Mouse (Mus musculus) midbrain, embryonic 11.5 days (tissue): ENCODE results near the gene Cpxm1. TPM values are rescaled to one million over a fixed set of nuclear protein-coding genes. Genes with fewer than 3 reads are reported as not detected.

Experiments
- ATAC-seq: fragments of 200-750 bp; cut with Nextera tagmentation; 2 replicates; pipeline ENCODE4 v1.8.0; 2017; ENCODE audit warnings: moderate TSS enrichment, moderate library complexity; ENCODE audit not compliant: low FRiP score
- DNase-seq: peaks from one replicate; pipeline ENCODE4 v3.0.0; 2015; ENCODE audit warnings: low spot score; ENCODE audit errors: missing footprints
- H3K27ac ChIP-seq: fragments of 300-500 bp; sonication (generic); 2 replicates; pipeline ENCODE4 v1.5.1; 2014; ENCODE audit warnings: low read depth, low read length
- H3K27me3 ChIP-seq: fragments of 300-500 bp; sonication (generic); 2 replicates; pipeline ENCODE4 v1.6.1; 2014; ENCODE audit warnings: mild to moderate bottlenecking, low read length, moderate library complexity, mixed read lengths; ENCODE audit not compliant: control insufficient read depth, insufficient read depth
- H3K36me3 ChIP-seq: fragments of 300-500 bp; sonication (generic); 2 replicates; pipeline ENCODE4 v1.6.1; 2014; ENCODE audit warnings: mild to moderate bottlenecking, low read length, moderate library complexity, mixed read lengths; ENCODE audit not compliant: control insufficient read depth, insufficient read depth
- H3K4me1 ChIP-seq: fragments of 300-500 bp; sonication (generic); 2 replicates; pipeline ENCODE4 v1.6.1; 2014; ENCODE audit warnings: low read length; ENCODE audit not compliant: control insufficient read depth, insufficient read depth
- H3K4me2 ChIP-seq: fragments of 300-500 bp; sonication (generic); 2 replicates; pipeline ENCODE4 v1.6.1; 2014; ENCODE audit warnings: mild to moderate bottlenecking, moderate library complexity
- H3K4me3 ChIP-seq: fragments of 300-500 bp; sonication (generic); 2 replicates; pipeline ENCODE4 v1.5.1; 2014; ENCODE audit warnings: low read depth, low read length
- H3K9ac ChIP-seq: fragments of 300-500 bp; sonication (generic); 2 replicates; pipeline ENCODE4 v1.6.1; 2014; ENCODE audit warnings: low read length
- H3K9me3 ChIP-seq: fragments of 300-500 bp; sonication (generic); 2 replicates; pipeline ENCODE4 v1.6.1; 2016; ENCODE audit warnings: low read length; ENCODE audit not compliant: control insufficient read depth
- WGBS: fragments of 180-500 bp; shearing (Covaris S2); extraction: QIAGEN DNeasy Blood & Tissue Kit; methylation state at CpG from one replicate; pipeline ENCODE4 v1.1.7; 2014; 5-methylcytosine and 5-hydroxymethylcytosine counted together
- polyA plus RNA-seq: library from polyadenylated mRNA; unstranded; fragments of >200 nt; fragmentation: Nextera tagmentation; extraction: Ambion mirVana; gene quantifications from 2 replicates; pipeline ENCODE4 v1.2.1, GENCODE M21; 2014

Gene Cpxm1
- polyA plus RNA-seq, 1 experiment from 2014 or later, result 26.7 TPM

DNA sequence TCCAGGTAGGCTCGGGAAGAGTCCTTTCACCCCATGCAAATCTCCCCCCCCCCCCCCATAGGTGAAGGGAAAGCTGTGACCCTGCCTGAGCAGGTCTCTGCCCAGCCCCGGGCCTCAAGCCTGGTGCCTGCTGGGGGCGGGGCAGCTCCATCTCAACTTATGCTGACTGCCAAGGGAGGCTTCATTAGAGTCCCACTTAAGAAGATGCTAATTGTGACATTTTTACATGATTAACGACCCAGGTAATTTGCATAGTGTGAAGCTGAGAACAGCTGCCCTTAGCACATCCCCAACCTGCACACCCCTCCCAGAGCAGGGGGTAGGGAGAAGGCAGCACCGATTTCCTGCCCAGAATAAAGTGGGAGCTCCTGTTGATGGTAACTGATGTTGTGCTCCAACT lies 38.5 kb downstream of the Cpxm1 start:
- H3K4me2 ChIP-seq, result no peak overlapping the region
- 18% methylated on average over 5 of the region's 5 CpGs for WGBS
- H3K36me3 ChIP-seq, result no peaks in the 10 kb centered on the region
- H3K4me1 ChIP-seq, result 0 out of 2 replicates have a peak, but pooled peaks cover 3% of the 10 kb centered on the region
- H3K9me3 ChIP-seq, result no peaks in the 10 kb centered on the region
- H3K4me3 ChIP-seq, result no peak overlapping the region
- no peak for ATAC-seq
- no peak for DNase-seq
- H3K27me3 ChIP-seq, result peaks cover 37% of the 10 kb centered on the region
- H3K9ac ChIP-seq, result no peak overlapping the region
- H3K27ac ChIP-seq, result no peak overlapping the region

- Histone ChIP-seq H3K27me3 (peaks cover 29% of the 10 kb centered on the region), H3K4me2 (no peak overlapping the region), H3K9ac (no peak overlapping the region), H3K9me3 (no peaks in the 10 kb centered on the region), H3K27ac (no peak overlapping the region), H3K36me3 (no peaks in the 10 kb centered on the region), H3K4me3 (no peak overlapping the region), H3K4me1 (0 out of 2 replicates have a peak, but pooled peaks cover 3% of the 10 kb centered on the region)
- DNase-seq, result no peak
- no peak for ATAC-seq
- WGBS, result 93% methylated on average over 5 of the region's 5 CpGs
Measured at GRCm38 (mm10) chr2:130357551-130357950, 39.8 kb downstream of the Cpxm1 start.

DNA sequence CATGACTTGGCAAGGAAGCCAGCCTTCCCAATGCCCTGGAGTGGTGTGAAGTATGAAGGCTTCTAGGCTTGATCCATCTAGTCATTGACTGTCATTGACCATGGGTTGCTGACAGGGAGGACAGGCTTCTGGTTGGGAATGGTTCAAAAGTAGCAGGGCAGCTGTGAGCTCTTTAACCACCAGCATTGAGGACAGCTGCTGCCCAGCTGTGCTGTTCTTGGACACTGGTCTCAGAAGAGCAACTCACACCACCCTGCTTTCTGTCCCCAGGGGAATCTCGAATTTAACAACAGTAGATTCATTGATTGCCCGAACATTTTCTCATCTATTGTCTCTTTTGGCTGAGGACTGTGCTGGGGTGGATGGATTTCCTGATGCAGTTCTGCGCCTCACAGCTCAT lies 43.5 kb downstream of the Cpxm1 start:
- 81% methylated on average over 3 of the region's 3 CpGs for WGBS
- ATAC-seq, result no peak

DNA sequence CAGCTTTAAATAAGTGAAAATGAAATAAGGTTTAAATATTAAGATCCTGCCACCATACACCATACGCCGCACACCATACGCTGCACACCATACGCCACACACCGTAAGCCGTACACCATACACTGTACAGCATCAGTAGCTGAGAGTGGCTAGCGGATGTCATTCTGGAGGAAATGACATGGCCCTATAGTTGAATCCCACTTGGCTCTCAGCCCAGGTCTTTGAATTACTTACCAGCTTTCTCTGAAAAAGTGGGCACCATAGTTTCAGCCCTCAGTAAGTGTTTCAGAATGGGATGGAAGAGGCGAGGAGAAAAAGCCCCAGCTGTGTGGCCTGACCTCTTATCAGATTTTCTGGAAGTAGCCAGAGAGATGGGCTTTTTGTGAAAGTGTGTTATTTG lies 44.0 kb downstream of the Cpxm1 start:
- Histone ChIP-seq H3K4me1 (no peaks in the 10 kb centered on the region), H3K27ac (no peak overlapping the region), H3K4me3 (no peak overlapping the region), H3K36me3 (no peaks in the 10 kb centered on the region), H3K4me2 (no peak overlapping the region), H3K27me3 (no peaks in the 10 kb centered on the region), H3K9me3 (no peaks in the 10 kb centered on the region), H3K9ac (no peak overlapping the region)
- WGBS, result 94% methylated on average over 8 of the region's 8 CpGs
- DNase-seq (no peak), ATAC-seq (no peak)

More for the DNA sequence above, 43.5 kb downstream of the Cpxm1 start:
- H3K9me3 ChIP-seq, result no peaks in the 10 kb centered on the region
- no peak overlapping the region for H3K4me2 ChIP-seq
- no peaks in the 10 kb centered on the region for H3K36me3 ChIP-seq
- H3K27me3 ChIP-seq, result no peaks in the 10 kb centered on the region
- no peaks in the 10 kb centered on the region for H3K4me1 ChIP-seq
- H3K9ac ChIP-seq, result no peak overlapping the region
- H3K4me3 ChIP-seq, result no peak overlapping the region
- no peak overlapping the region for H3K27ac ChIP-seq
- DNase-seq, result no peak

- H3K4me2 ChIP-seq, result no peak overlapping the region
- no peak for DNase-seq
- ATAC-seq, result no peak
Measured at GRCm38 (mm10) chr2:130351758-130352339, 45.5 kb downstream of the Cpxm1 start.

DNA sequence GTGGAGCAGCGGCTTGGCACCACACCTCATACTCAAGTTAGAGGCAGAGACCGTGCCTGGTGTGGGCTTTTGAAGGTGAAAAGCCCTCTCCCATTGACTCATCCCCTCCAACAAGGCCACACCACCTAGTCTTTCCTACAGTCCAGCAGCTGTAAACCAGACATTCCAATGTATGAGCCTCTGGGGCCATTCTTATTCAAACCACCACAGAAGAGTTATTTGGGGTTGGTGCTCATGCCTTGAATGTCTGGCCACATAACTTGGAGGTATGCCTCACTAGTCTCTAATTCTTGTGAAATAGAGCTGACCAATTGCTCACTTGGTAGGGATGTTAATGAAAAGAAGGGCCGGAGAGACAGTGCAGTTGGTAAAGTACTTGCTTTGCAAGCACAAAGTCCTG lies 47.0 kb downstream of the Cpxm1 start:
- no peak for ATAC-seq

More at GRCm38 (mm10) chr2:130351758-130352339, 45.5 kb downstream of the Cpxm1 start:
- Histone ChIP-seq H3K4me3 (no peak overlapping the region), H3K36me3 (no peaks in the 10 kb centered on the region), H3K27ac (no peak overlapping the region), H3K9ac (no peak overlapping the region), H3K9me3 (no peaks in the 10 kb centered on the region), H3K4me1 (no peaks in the 10 kb centered on the region), H3K27me3 (no peaks in the 10 kb centered on the region)
- WGBS, result 43% methylated on average over 5 of the region's 5 CpGs

GRCm38 (mm10) chr2:130341220-130341580 lies 56.2 kb downstream of the Cpxm1 start:
- no peaks in the 10 kb centered on the region for H3K4me1 ChIP-seq
- H3K27ac ChIP-seq, result no peak overlapping the region
- no peak overlapping the region for H3K4me2 ChIP-seq
- no peak overlapping the region for H3K9ac ChIP-seq
- no peaks in the 10 kb centered on the region for H3K36me3 ChIP-seq
- no peaks in the 10 kb centered on the region for H3K27me3 ChIP-seq
- no peak for DNase-seq
- WGBS, result 94% methylated on average over 7 of the region's 7 CpGs
- H3K4me3 ChIP-seq, result no peak overlapping the region
- H3K9me3 ChIP-seq, result no peaks in the 10 kb centered on the region
- ATAC-seq, result no peak

More for the DNA sequence above, 47.0 kb downstream of the Cpxm1 start:
- H3K4me3 ChIP-seq, result no peak overlapping the region
- no peak for DNase-seq
- H3K4me2 ChIP-seq, result no peak overlapping the region
- H3K4me1 ChIP-seq, result no peaks in the 10 kb centered on the region
- no peak overlapping the region for H3K27ac ChIP-seq
- no peaks in the 10 kb centered on the region for H3K9me3 ChIP-seq
- no peaks in the 10 kb centered on the region for H3K36me3 ChIP-seq
- WGBS, result 87% methylated on average over 3 of the region's 3 CpGs
- no peak overlapping the region for H3K9ac ChIP-seq
- no peaks in the 10 kb centered on the region for H3K27me3 ChIP-seq

Other genes with a start within 250 kb of the Cpxm1 start
- gene Snrpb, start 218.2 kb downstream of the Cpxm1 start, polyA plus RNA-seq, result 725 and 751 TPM in 2 replicates
- gene Tmc2, start 202.4 kb downstream of the Cpxm1 start, polyA plus RNA-seq, result not detected in 2 replicates
- gene Nop56, start 123.1 kb downstream of the Cpxm1 start, polyA plus RNA-seq, result 335 and 341 TPM in 2 replicates
- gene Idh3b, start 113.0 kb downstream of the Cpxm1 start, polyA plus RNA-seq, result 145 and 150 TPM in 2 replicates
- 1.3 and 1.8 TPM in 2 replicates for gene Ebf4, start 102.4 kb downstream of the Cpxm1 start, polyA plus RNA-seq
- gene Gm28372, start 7.7 kb upstream of the Cpxm1 start, polyA plus RNA-seq, result not detected in 2 replicates
- gene 1700020A23Rik, start 7.7 kb upstream of the Cpxm1 start, polyA plus RNA-seq, result not detected in 2 replicates
- not detected in 2 replicates for gene Tmem239, start 8.9 kb upstream of the Cpxm1 start, polyA plus RNA-seq
- 83.7 and 91.7 TPM in 2 replicates for gene Vps16, start 26.8 kb upstream of the Cpxm1 start, polyA plus RNA-seq
- gene Pced1a, start 27.1 kb upstream of the Cpxm1 start, polyA plus RNA-seq, result 7.5 and 8.0 TPM in 2 replicates
- 109 and 111 TPM in 2 replicates for gene Ptpra, start 52.7 kb upstream of the Cpxm1 start, polyA plus RNA-seq
- gene Mrps26, start 166.2 kb upstream of the Cpxm1 start, polyA plus RNA-seq, result 75.2 and 78.6 TPM in 2 replicates
- not detected in 2 replicates for gene Oxt, start 178.6 kb upstream of the Cpxm1 start, polyA plus RNA-seq
- not detected in 2 replicates for gene Avp, start 185.0 kb upstream of the Cpxm1 start, polyA plus RNA-seq
- 19.7 and 23.3 TPM in 2 replicates for gene Fastkd5, start 232.5 kb upstream of the Cpxm1 start, polyA plus RNA-seq
- gene Ubox5, start 232.5 kb upstream of the Cpxm1 start, polyA plus RNA-seq, result 16.6 and 18.4 TPM in 2 replicates
- 1.1 and 1.4 TPM in 2 replicates for gene Lzts3, start 245.2 kb upstream of the Cpxm1 start, polyA plus RNA-seq